Mouse (Mus musculus): Measurements from ENCODE around the gene Usp7. TPM values are rescaled to one million over a fixed set of nuclear protein-coding genes. Genes with fewer than 3 reads are reported as not detected.

The Usp7 gene
- polyA plus RNA-seq, 1 experiment from 2014 or later, result 16.5 TPM

DNA sequence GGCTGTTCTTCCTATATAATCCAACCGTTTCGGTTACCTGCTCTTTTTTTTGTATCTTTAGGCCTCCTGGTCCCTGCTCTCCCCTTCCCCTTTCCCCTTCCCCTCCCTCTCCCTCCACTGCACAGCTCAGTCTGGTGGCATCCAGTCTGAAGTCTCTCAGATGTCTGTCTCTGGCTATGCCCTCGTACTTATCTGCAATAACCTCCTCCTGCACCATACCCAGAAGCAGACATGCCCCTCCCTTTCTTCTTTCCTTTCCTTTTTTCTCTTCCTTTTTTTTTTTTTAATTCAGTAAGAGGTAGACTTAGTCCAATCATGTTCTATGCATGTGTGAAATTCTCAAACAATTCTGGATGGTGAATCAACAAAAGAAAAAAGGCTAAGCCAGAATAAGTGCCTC, 48.1 kb downstream of the Usp7 start:
- H3K27ac ChIP-seq (ENCODE audit: low read length), result no peak overlapping the region
- ATAC-seq (no peak), DNase-seq (ENCODE audit: low spot score) (no peak)
- H3K4me3 ChIP-seq (ENCODE audit: low read depth, low read length), result no peak overlapping the region
- WGBS, result 60% methylated on average over 3 of the region's 3 CpGs
- H3K27me3 ChIP-seq (replicated peaks; ENCODE audit: insufficient read depth, low read length), result no peaks in the 10 kb centered on the region
- no peak overlapping the region for H3K4me2 ChIP-seq (replicated peaks; ENCODE audit: low read depth, low read length)
- no peak for TF ChIP-seq CTCF (IDR thresholded peaks at IDR 0.05)
- no peak for TF ChIP-seq EP300 (IDR thresholded peaks at IDR 0.05)
- no peaks in the 10 kb centered on the region for H3K9me3 ChIP-seq (ENCODE audit: low read length)
- no peaks in the 10 kb centered on the region for H3K4me1 ChIP-seq (ENCODE audit: insufficient read depth, low read depth, low read length)
- no peaks in the 10 kb centered on the region for H3K36me3 ChIP-seq (ENCODE audit: insufficient read depth, low read length)
- no peak overlapping the region for H3K9ac ChIP-seq (replicated peaks; ENCODE audit: low read depth)

GRCm38 (mm10) chr16:8741697-8742096, 50.4 kb downstream of the Usp7 start:
- Histone ChIP-seq H3K4me3 (ENCODE audit: low read depth, low read length) (no peak overlapping the region), H3K27ac (ENCODE audit: low read length) (no peak overlapping the region), H3K4me1 (ENCODE audit: insufficient read depth, low read depth, low read length) (no peaks in the 10 kb centered on the region; the same call in 1 of the 2 replicates), H3K9ac (replicated peaks; ENCODE audit: low read depth) (no peak overlapping the region), H3K27me3 (replicated peaks; ENCODE audit: insufficient read depth, low read length) (no peaks in the 10 kb centered on the region), H3K9me3 (ENCODE audit: low read length) (no peaks in the 10 kb centered on the region), H3K4me2 (replicated peaks; ENCODE audit: low read depth, low read length) (no peak overlapping the region), H3K36me3 (ENCODE audit: insufficient read depth, low read length) (no peaks in the 10 kb centered on the region)
- no peak for ATAC-seq
- no peak for TF ChIP-seq EP300 (IDR thresholded peaks at IDR 0.05)
- TF ChIP-seq CTCF (IDR thresholded peaks at IDR 0.05), result no peak
- no peak for DNase-seq (ENCODE audit: low spot score)
- 61% methylated on average over 5 of the region's 5 CpGs for WGBS

- ATAC-seq (no peak), DNase-seq (ENCODE audit: low spot score) (no peak)
- TF ChIP-seq EP300 (IDR thresholded peaks at IDR 0.05), result no peak
- peak; percentile 32; the same call in 1 of the 2 replicates for TF ChIP-seq CTCF (IDR thresholded peaks at IDR 0.05)
- H3K4me2 ChIP-seq (replicated peaks; ENCODE audit: low read depth, low read length), result no peak overlapping the region
- H3K36me3 ChIP-seq (ENCODE audit: insufficient read depth, low read length), result no peaks in the 10 kb centered on the region
- H3K4me1 ChIP-seq (ENCODE audit: insufficient read depth, low read depth, low read length), result peaks cover under 1% of the 10 kb centered on the region; the same call in 1 of the 2 replicates
- H3K4me3 ChIP-seq (ENCODE audit: low read depth, low read length), result no peak overlapping the region
- no peaks in the 10 kb centered on the region for H3K9me3 ChIP-seq (ENCODE audit: low read length)
- no peaks in the 10 kb centered on the region for H3K27me3 ChIP-seq (replicated peaks; ENCODE audit: insufficient read depth, low read length)
- 11% methylated on average over 1 of the region's 1 CpGs for WGBS
- no peak overlapping the region for H3K27ac ChIP-seq (ENCODE audit: low read length)
- H3K9ac ChIP-seq (replicated peaks; ENCODE audit: low read depth), result no peak overlapping the region
Observed at GRCm38 (mm10) chr16:8741110-8741509, 51.0 kb downstream of the Usp7 start.

DNA sequence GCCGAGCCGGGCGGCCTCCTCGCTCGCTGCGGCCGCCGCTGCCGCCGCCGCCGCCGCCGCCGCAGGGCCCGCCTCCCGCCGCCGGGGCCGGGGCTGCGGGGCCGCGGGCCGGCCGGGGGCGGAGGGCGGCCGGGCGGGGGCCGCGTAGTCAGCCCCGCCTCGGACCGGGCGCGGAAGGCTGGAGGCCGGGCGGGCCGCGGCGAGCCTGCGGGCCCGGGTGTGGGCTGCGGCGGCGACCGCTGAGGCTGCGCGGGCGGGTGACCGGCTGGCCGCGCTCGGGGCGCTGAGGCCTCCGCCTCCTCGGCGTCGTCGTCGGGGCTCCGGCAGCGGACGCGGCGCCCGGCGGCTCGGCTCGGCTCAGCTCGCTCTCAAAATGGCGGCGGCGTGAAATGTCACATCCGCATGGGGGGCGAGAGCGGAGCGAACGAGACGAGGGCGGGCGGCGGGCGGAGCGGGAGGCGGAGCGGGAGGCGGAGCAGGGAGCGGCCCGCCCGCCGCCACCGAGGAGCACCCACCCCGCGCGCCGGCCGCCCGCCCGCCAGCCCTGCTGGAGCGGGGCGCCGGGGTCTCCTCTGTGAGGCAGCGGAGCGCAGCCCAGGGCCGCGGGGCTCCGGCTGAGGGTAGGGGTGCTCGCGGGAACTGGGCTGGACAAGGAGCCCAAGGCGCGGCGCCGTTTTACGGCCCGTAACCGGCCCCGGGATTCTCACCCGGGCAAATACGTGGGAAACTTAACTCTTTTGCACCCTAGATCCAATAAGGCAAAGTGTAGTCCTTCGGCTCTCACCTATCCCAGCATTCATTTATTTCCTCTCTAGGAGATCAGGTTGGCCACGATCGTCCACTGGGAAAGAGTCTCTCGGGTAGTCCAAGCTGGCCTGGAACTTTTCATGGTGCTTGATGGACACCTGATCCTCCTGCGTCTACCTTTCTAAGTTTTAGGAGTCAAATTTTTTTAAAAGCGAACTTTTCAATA, 53.3 kb downstream of the Usp7 start:
- H3K27me3 ChIP-seq (replicated peaks; ENCODE audit: insufficient read depth, low read length), result no peaks in the 10 kb centered on the region
- ATAC-seq (peak; percentile 95), DNase-seq (ENCODE audit: low spot score) (peak; percentile 95)
- H3K36me3 ChIP-seq (ENCODE audit: insufficient read depth, low read length), result no peaks in the 10 kb centered on the region
- peak overlapping the region; percentile 97 for H3K27ac ChIP-seq (ENCODE audit: low read length)
- peak overlapping the region; percentile 99 for H3K4me2 ChIP-seq (replicated peaks; ENCODE audit: low read depth, low read length)
- H3K4me1 ChIP-seq (ENCODE audit: insufficient read depth, low read depth, low read length), result peaks cover 18% of the 10 kb centered on the region; the same call in 1 of the 2 replicates
- peak overlapping the region; percentile 90 for H3K9ac ChIP-seq (replicated peaks; ENCODE audit: low read depth)
- 2% methylated on average over 46 of the region's 126 CpGs for WGBS
- TF ChIP-seq CTCF (IDR thresholded peaks at IDR 0.05), result no peak
- no peak for TF ChIP-seq EP300 (IDR thresholded peaks at IDR 0.05)
- no peaks in the 10 kb centered on the region for H3K9me3 ChIP-seq (ENCODE audit: low read length)
- H3K4me3 ChIP-seq (ENCODE audit: low read depth, low read length), result peak overlapping the region; percentile 74

GRCm38 (mm10) chr16:8737666-8738541, 54.2 kb downstream of the Usp7 start:
- H3K36me3 ChIP-seq (ENCODE audit: insufficient read depth, low read length), result no peaks in the 10 kb centered on the region
- peak overlapping the region; percentile 97 for H3K27ac ChIP-seq (ENCODE audit: low read length)
- ATAC-seq (peak; percentile 10), DNase-seq (ENCODE audit: low spot score) (peak; percentile 48)
- under 1% methylated on average over 59 of the region's 110 CpGs for WGBS
- TF ChIP-seq CTCF (IDR thresholded peaks at IDR 0.05), result no peak
- TF ChIP-seq EP300 (IDR thresholded peaks at IDR 0.05), result no peak
- H3K9me3 ChIP-seq (ENCODE audit: low read length), result no peaks in the 10 kb centered on the region
- H3K4me2 ChIP-seq (replicated peaks; ENCODE audit: low read depth, low read length), result peak overlapping the region; percentile 99
- peak overlapping the region; percentile 93 for H3K4me3 ChIP-seq (ENCODE audit: low read depth, low read length)
- peak overlapping the region; percentile 90 for H3K9ac ChIP-seq (replicated peaks; ENCODE audit: low read depth)
- no peaks in the 10 kb centered on the region for H3K27me3 ChIP-seq (replicated peaks; ENCODE audit: insufficient read depth, low read length)
- H3K4me1 ChIP-seq (ENCODE audit: insufficient read depth, low read depth, low read length), result peaks cover 18% of the 10 kb centered on the region; the same call in 1 of the 2 replicates

GRCm38 (mm10) chr16:8737341-8737665, 54.8 kb downstream of the Usp7 start:
- peak overlapping the region; percentile 93 for H3K4me3 ChIP-seq (ENCODE audit: low read depth, low read length)
- peak overlapping the region; percentile 97 for H3K27ac ChIP-seq (ENCODE audit: low read length)
- DNase-seq (ENCODE audit: low spot score) (no peak), ATAC-seq (no peak)
- H3K4me1 ChIP-seq (ENCODE audit: insufficient read depth, low read depth, low read length), result peaks cover 18% of the 10 kb centered on the region; the same call in 1 of the 2 replicates
- H3K4me2 ChIP-seq (replicated peaks; ENCODE audit: low read depth, low read length), result peak overlapping the region; percentile 99
- no peak for TF ChIP-seq CTCF (IDR thresholded peaks at IDR 0.05)
- no peak for TF ChIP-seq EP300 (IDR thresholded peaks at IDR 0.05)
- 1% methylated on average over 11 of the region's 11 CpGs for WGBS
- no peaks in the 10 kb centered on the region for H3K27me3 ChIP-seq (replicated peaks; ENCODE audit: insufficient read depth, low read length)
- no peaks in the 10 kb centered on the region for H3K36me3 ChIP-seq (ENCODE audit: insufficient read depth, low read length)
- H3K9ac ChIP-seq (replicated peaks; ENCODE audit: low read depth), result peak overlapping the region; percentile 90
- H3K9me3 ChIP-seq (ENCODE audit: low read length), result no peaks in the 10 kb centered on the region
